Mouse (Mus musculus): Measurements from ENCODE around the gene Atcay.

Gene Atcay

GRCm38 (mm10) chr10:81230438-81231332 lies at the start of gene Atcay:
Gene Atcay, minus strand, starts transcription at chr10:81230833.
- WGBS: 4% methylated on average over 27 of the region's 27 CpGs

GRCm38 (mm10) chr10:81279496-81279895 lies 48.9 kb upstream of the Atcay start:
- WGBS: 55% methylated on average over 10 of the region's 10 CpGs

- WGBS: 75% methylated on average over 22 of the region's 22 CpGs
Observed at GRCm38 (mm10) chr10:81277676-81278075, 47.0 kb upstream of the Atcay start.

GRCm38 (mm10) chr10:81273842-81274241 lies 43.2 kb upstream of the Atcay start:
- 95% methylated on average over 19 of the region's 19 CpGs for WGBS

- 92% methylated on average over 21 of the region's 21 CpGs for WGBS
Observed at GRCm38 (mm10) chr10:81272356-81272755, 41.7 kb upstream of the Atcay start.

- 81% methylated on average over 16 of the region's 16 CpGs for WGBS
Observed at GRCm38 (mm10) chr10:81268643-81269412, 38.2 kb upstream of the Atcay start.

- 3% methylated on average over 23 of the region's 23 CpGs for WGBS
Observed at GRCm38 (mm10) chr10:81268056-81268455, 37.4 kb upstream of the Atcay start.

- under 1% methylated on average over 48 of the region's 48 CpGs for WGBS
Observed at GRCm38 (mm10) chr10:81266211-81267105, 35.8 kb upstream of the Atcay start, which contains the start of the genes Mrpl54 and Apba3. Gene Mrpl54, minus strand, starts transcription at chr10:81266934. Gene Apba3, plus strand, starts transcription at chr10:81266960.

GRCm38 (mm10) chr10:81265540-81265939 lies 34.9 kb upstream of the Atcay start:
- WGBS: 86% methylated on average over 8 of the region's 8 CpGs

GRCm38 (mm10) chr10:81261025-81261424 lies 30.4 kb upstream of the Atcay start:
- 85% methylated on average over 4 of the region's 4 CpGs for WGBS

GRCm38 (mm10) chr10:81259225-81259884 lies 28.7 kb upstream of the Atcay start:
- 26% methylated on average over 21 of the region's 21 CpGs for WGBS

- WGBS: 1% methylated on average over 62 of the region's 62 CpGs
Observed at GRCm38 (mm10) chr10:81257158-81258039, 26.8 kb upstream of the Atcay start.

- 36% methylated on average over 1 of the region's 1 CpGs for WGBS
Observed at GRCm38 (mm10) chr10:81254886-81255285, 24.3 kb upstream of the Atcay start.

GRCm38 (mm10) chr10:81252424-81253419 lies 22.1 kb upstream of the Atcay start, which contains the start of gene Matk:
Gene Matk, plus strand, starts transcription at chr10:81252935.
- WGBS: 4% methylated on average over 44 of the region's 44 CpGs

- WGBS: 87% methylated on average over 8 of the region's 8 CpGs
Observed at GRCm38 (mm10) chr10:81249442-81249841, 18.8 kb upstream of the Atcay start.

GRCm38 (mm10) chr10:81247804-81248203 lies 17.2 kb upstream of the Atcay start:
- WGBS: 95% methylated on average over 2 of the region's 2 CpGs

GRCm38 (mm10) chr10:81245166-81245565 lies 14.5 kb upstream of the Atcay start:
- WGBS: 72% methylated on average over 6 of the region's 6 CpGs

GRCm38 (mm10) chr10:81244595-81244994 lies 14.0 kb upstream of the Atcay start:
- WGBS: 7% methylated on average over 17 of the region's 17 CpGs

GRCm38 (mm10) chr10:81244146-81244545 lies 13.5 kb upstream of the Atcay start:
- WGBS: 84% methylated on average over 4 of the region's 4 CpGs
